Mouse (Mus musculus): ENCODE data around the gene Rnf40. TPM values are rescaled to one million over a fixed set of nuclear protein-coding genes. Genes with fewer than 3 reads are reported as not detected.

Rnf40 gene
- polyA plus RNA-seq, 1 experiment from 2014 or later = 67.3 TPM

Other genes starting within 250 kb of the Rnf40 start
- 21.3 and 23.1 TPM in 2 replicates for gene Zfp768, start 243.2 kb upstream of the Rnf40 start, polyA plus RNA-seq (2016; fragmentation: Nextera tagmentation; extraction: Ambion mirVana)
- gene Zfp747, start 212.7 kb upstream of the Rnf40 start, polyA plus RNA-seq (2016; fragmentation: Nextera tagmentation; extraction: Ambion mirVana) = 9.3 and 9.7 TPM in 2 replicates
- gene 9130019O22Rik, start 201.6 kb upstream of the Rnf40 start, polyA plus RNA-seq (2016; fragmentation: Nextera tagmentation; extraction: Ambion mirVana) = 5.4 and 6.0 TPM in 2 replicates
- gene E430018J23Rik, start 195.1 kb upstream of the Rnf40 start, polyA plus RNA-seq (2016; fragmentation: Nextera tagmentation; extraction: Ambion mirVana) = 6.4 and 6.8 TPM in 2 replicates
- 5.9 and 6.5 TPM in 2 replicates for gene Zfp764, start 181.9 kb upstream of the Rnf40 start, polyA plus RNA-seq (2016; fragmentation: Nextera tagmentation; extraction: Ambion mirVana)
- gene Zfp688, start 166.7 kb upstream of the Rnf40 start, polyA plus RNA-seq (2016; fragmentation: Nextera tagmentation; extraction: Ambion mirVana) = 28.7 and 30.7 TPM in 2 replicates
- gene Zfp689, start 139.6 kb upstream of the Rnf40 start, polyA plus RNA-seq (2016; fragmentation: Nextera tagmentation; extraction: Ambion mirVana) = 16.3 and 17.7 TPM in 2 replicates
- 55.4 and 56.3 TPM in 2 replicates for gene Prr14, start 129.2 kb upstream of the Rnf40 start, polyA plus RNA-seq (2016; fragmentation: Nextera tagmentation; extraction: Ambion mirVana)
- 14.4 and 15.6 TPM in 2 replicates for gene Fbrs, start 109.6 kb upstream of the Rnf40 start, polyA plus RNA-seq (2016; fragmentation: Nextera tagmentation; extraction: Ambion mirVana)
- 90.8 and 96.2 TPM in 2 replicates for gene Srcap, start 76.8 kb upstream of the Rnf40 start, polyA plus RNA-seq (2016; fragmentation: Nextera tagmentation; extraction: Ambion mirVana)
- gene Gm42715, start 69.2 kb upstream of the Rnf40 start, polyA plus RNA-seq (2016; fragmentation: Nextera tagmentation; extraction: Ambion mirVana) = 16.7 and 16.9 TPM in 2 replicates
- 5.4 and 6.3 TPM in 2 replicates for gene Tmem265, start 27.4 kb upstream of the Rnf40 start, polyA plus RNA-seq (2016; fragmentation: Nextera tagmentation; extraction: Ambion mirVana)
- 49.1 and 50.8 TPM in 2 replicates for gene Phkg2, start 15.4 kb upstream of the Rnf40 start, polyA plus RNA-seq (2016; fragmentation: Nextera tagmentation; extraction: Ambion mirVana)
- 13.0 and 17.0 TPM in 2 replicates for gene Ccdc189, start 172 bp upstream of the Rnf40 start, polyA plus RNA-seq (2016; fragmentation: Nextera tagmentation; extraction: Ambion mirVana)
- gene Zfp629, start 27.0 kb downstream of the Rnf40 start, polyA plus RNA-seq (2016; fragmentation: Nextera tagmentation; extraction: Ambion mirVana) = 35.8 and 37.2 TPM in 2 replicates
- 87.4 and 103 TPM in 2 replicates for gene Bcl7c, start 120.2 kb downstream of the Rnf40 start, polyA plus RNA-seq (2016; fragmentation: Nextera tagmentation; extraction: Ambion mirVana)
- 10.2 and 12.4 TPM in 2 replicates for gene Ctf1, start 124.0 kb downstream of the Rnf40 start, polyA plus RNA-seq (2016; fragmentation: Nextera tagmentation; extraction: Ambion mirVana)
- gene Ctf2, start 143.4 kb downstream of the Rnf40 start, polyA plus RNA-seq (2016; fragmentation: Nextera tagmentation; extraction: Ambion mirVana) = 0.21 TPM in 1 of 2 replicates, not detected in the other
- 10.7 and 11.4 TPM in 2 replicates for gene Fbxl19, start 155.8 kb downstream of the Rnf40 start, polyA plus RNA-seq (2016; fragmentation: Nextera tagmentation; extraction: Ambion mirVana)
- gene Orai3, start 181.0 kb downstream of the Rnf40 start, polyA plus RNA-seq (2016; fragmentation: Nextera tagmentation; extraction: Ambion mirVana) = 9.6 and 10.0 TPM in 2 replicates
- 19.8 and 23.4 TPM in 2 replicates for gene Setd1a, start 187.9 kb downstream of the Rnf40 start, polyA plus RNA-seq (2016; fragmentation: Nextera tagmentation; extraction: Ambion mirVana)
- gene Gm49388, start 196.8 kb downstream of the Rnf40 start, polyA plus RNA-seq (2016; fragmentation: Nextera tagmentation; extraction: Ambion mirVana) = not detected in 2 replicates
- gene Hsd3b7, start 211.8 kb downstream of the Rnf40 start, polyA plus RNA-seq (2016; fragmentation: Nextera tagmentation; extraction: Ambion mirVana) = 8.6 and 8.8 TPM in 2 replicates
- gene Stx4a, start 235.5 kb downstream of the Rnf40 start, polyA plus RNA-seq (2016; fragmentation: Nextera tagmentation; extraction: Ambion mirVana) = 28.1 and 32.1 TPM in 2 replicates
- gene Stx1b, start 235.8 kb downstream of the Rnf40 start, polyA plus RNA-seq (2016; fragmentation: Nextera tagmentation; extraction: Ambion mirVana) = 20.0 and 20.5 TPM in 2 replicates

Measured in hindbrain, embryonic 12.5 days (tissue).